Mouse (Mus musculus): ENCODE data around the gene Lrrn3. TPM values are rescaled to one million over a fixed set of nuclear protein-coding genes. Genes with fewer than 3 reads are reported as not detected.

The Lrrn3 gene
- 10 to 100 TPM; 28.8 to 46.9 TPM for total RNA-seq (2021)
- long read RNA-seq, experiment 1, transcript Lrrn3-201 (2 exons, 3,865 nt): major isoform, 35 of 38 reads
- long read RNA-seq, experiment 1, partial matches to known transcripts: 0 of 38 reads
- long read RNA-seq, experiment 1, other reads (novel, unspliced or antisense): 3 of 38 reads
- long read RNA-seq, experiment 2, transcript Lrrn3-201 (2 exons, 3,865 nt): major isoform, 59 of 76 reads
- long read RNA-seq, experiment 2, partial matches to known transcripts: 11 of 76 reads
- long read RNA-seq, experiment 2, other reads (novel, unspliced or antisense): 6 of 76 reads

GRCm38 (mm10) chr12:41486331-41486730 is at the start of gene Lrrn3:
TSS of gene Lrrn3 (minus strand) at chr12:41486431.
- no peak for DNase-seq (ENCODE audit: low spot score in 2 of 2)

- DNase-seq (ENCODE audit: low spot score in 2 of 2): no peak
Measured at GRCm38 (mm10) chr12:41528410-41528809, 42.2 kb upstream of the Lrrn3 start.

- no peak for DNase-seq (ENCODE audit: low spot score in 2 of 2)
Measured at GRCm38 (mm10) chr12:41526688-41527087, 40.5 kb upstream of the Lrrn3 start.

- no peak for DNase-seq (ENCODE audit: low spot score in 2 of 2)
Measured at GRCm38 (mm10) chr12:41521671-41522070, 35.4 kb upstream of the Lrrn3 start.

GRCm38 (mm10) chr12:41520326-41520725 is 34.1 kb upstream of the Lrrn3 start:
- no peak for DNase-seq (ENCODE audit: low spot score in 2 of 2)

GRCm38 (mm10) chr12:41518897-41519296 is 32.7 kb upstream of the Lrrn3 start:
- DNase-seq (ENCODE audit: low spot score in 2 of 2): peak in 1 of 2 experiments; percentile 12

- DNase-seq (ENCODE audit: low spot score in 2 of 2): no peak
Measured at GRCm38 (mm10) chr12:41510588-41510987, 24.4 kb upstream of the Lrrn3 start.

GRCm38 (mm10) chr12:41508610-41509009 is 22.4 kb upstream of the Lrrn3 start:
- DNase-seq (ENCODE audit: low spot score in 2 of 2): no peak

- DNase-seq (ENCODE audit: low spot score in 2 of 2): no peak
Measured at GRCm38 (mm10) chr12:41500049-41500820, 14.0 kb upstream of the Lrrn3 start.

GRCm38 (mm10) chr12:41494620-41495019 is 8.4 kb upstream of the Lrrn3 start:
- DNase-seq (ENCODE audit: low spot score in 2 of 2): no peak

- DNase-seq (ENCODE audit: low spot score in 2 of 2): no peak
Measured at GRCm38 (mm10) chr12:41487005-41487404, 774 bp upstream of the Lrrn3 start.

GRCm38 (mm10) chr12:41485512-41486215 is 567 bp downstream of the Lrrn3 start:
- peak; percentile 52 to 71 for DNase-seq (ENCODE audit: low spot score in 2 of 2)

GRCm38 (mm10) chr12:41484689-41485511 is 1.3 kb downstream of the Lrrn3 start:
- peak in 1 of 2 experiments; percentile 36 for DNase-seq (ENCODE audit: low spot score in 2 of 2)

- DNase-seq (ENCODE audit: low spot score in 2 of 2): peak in 1 of 2 experiments; percentile 36
Measured at GRCm38 (mm10) chr12:41483593-41484451, 2.4 kb downstream of the Lrrn3 start.

GRCm38 (mm10) chr12:41483091-41483592 is 3.1 kb downstream of the Lrrn3 start:
- no peak for DNase-seq (ENCODE audit: low spot score in 2 of 2)

GRCm38 (mm10) chr12:41481486-41481885 is 4.7 kb downstream of the Lrrn3 start:
- DNase-seq (ENCODE audit: low spot score in 2 of 2): no peak

GRCm38 (mm10) chr12:41469096-41469801 is 17.0 kb downstream of the Lrrn3 start:
- no peak for DNase-seq (ENCODE audit: low spot score in 2 of 2)

- DNase-seq (ENCODE audit: low spot score in 2 of 2): no peak
Measured at GRCm38 (mm10) chr12:41468374-41468991, 17.7 kb downstream of the Lrrn3 start.

- no peak for DNase-seq (ENCODE audit: low spot score in 2 of 2)
Measured at GRCm38 (mm10) chr12:41438446-41438845, 47.8 kb downstream of the Lrrn3 start.

Data from adrenal gland, adult 18-20 months (tissue).